36 mouse cellular contexts compared by ENCODE assay signal in the genomic region with DNA sequence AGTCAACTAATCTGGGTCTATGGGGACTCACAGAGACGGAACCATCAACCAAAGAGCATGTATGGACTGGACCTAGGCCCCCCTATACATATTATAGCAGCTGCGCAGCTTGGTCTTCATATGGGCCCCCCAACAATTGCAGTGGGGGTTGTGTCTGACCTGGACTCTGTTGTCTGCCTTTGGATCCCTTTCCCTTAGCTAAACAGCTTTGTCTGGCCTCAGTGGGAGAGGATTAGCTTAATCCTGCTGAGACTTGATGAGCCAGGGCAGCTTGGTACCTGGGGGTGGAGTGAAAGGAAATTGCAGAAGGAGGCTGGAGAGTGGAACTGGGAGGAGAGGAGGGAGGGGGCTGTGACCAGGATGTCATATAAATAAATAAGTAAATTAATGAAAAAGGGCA. TPM values are rescaled to one million over a fixed set of nuclear protein-coding genes. Genes with fewer than 3 reads are reported as not detected.
A peak's percentile ranks its signal among the peaks of the same experiment; 100 is the strongest.
DNase-seq lines count a peak whose midpoint lies in the region; ATAC-seq and TF ChIP-seq lines count a peak whose summit lies in the region.
"Had no signal": no experiment of that assay in that cellular context is flagged by ENCODE, and none has a peak within 500 bp of the region (broad histone marks: within the 10 kb centered on the region; RNA-seq: fewer than 3 reads in every experiment).

No protein-coding gene starts in this region.

- DNase-seq in embryo, embryonic 11 days = peak; percentile 9
- no peak for DNase-seq in embryo, embryonic 10.5 days (ENCODE audit: low spot score)
- DNase-seq in midbrain, embryonic 10.5 days (ENCODE audit: low spot score) = peak; percentile 42
- peak; percentile 34 for DNase-seq in midbrain, embryonic 14.5 days
- DNase-seq in retina, postnatal 7 days (ENCODE audit: low read depth, low spot score) = peak; percentile 50
- DNase-seq in layer of hippocampus, adult 2 months (ENCODE audit: low spot score in 2 of 2) = no peak
- DNase-seq: adrenal gland, postnatal 14 days; cerebellum, adult 11-12 months; cerebellum, postnatal 36 days; gastrocnemius, postnatal 14 days; kidney, adult 2 months; kidney, postnatal 36 days; liver, embryonic 13.5 days; lung, adult 18-20 months; lung, postnatal 4 days; right cerebral cortex, postnatal 25 days; thymus, postnatal 14 days had no signal

- whole genome bisulfite sequencing in midbrain, embryonic 10.5 days = 7% methylated on average over 2 of the region's 2 CpGs
- WGBS in midbrain, embryonic 16.5 days = 6% methylated on average over 2 of the region's 2 CpGs
- WGBS in midbrain, embryonic 14.5 days = 7% methylated on average over 2 of the region's 2 CpGs

- H3K27me3 ChIP-seq in midbrain, embryonic 10.5 days (ENCODE audit: low read depth, poor library complexity, severe bottlenecking) = no peaks in the 10 kb centered on the region
- no peaks in the 10 kb centered on the region for H3K27me3 ChIP-seq in midbrain, embryonic 16.5 days (ENCODE audit: control insufficient read depth, insufficient read depth, low read depth, low read length)
- no peaks in the 10 kb centered on the region for H3K27me3 ChIP-seq in midbrain, embryonic 14.5 days (ENCODE audit: control insufficient read depth, insufficient read depth, low read length)
- H3K27me3 ChIP-seq: heart, embryonic 15.5 days; intestine, embryonic 15.5 days; limb, embryonic 15.5 days; liver, embryonic 13.5 days; stomach, embryonic 15.5 days had no signal

- no peaks in the 10 kb centered on the region for H3K9me3 ChIP-seq in midbrain, embryonic 10.5 days (replicated peaks)
- no peaks in the 10 kb centered on the region for H3K9me3 ChIP-seq in midbrain, embryonic 16.5 days (replicated peaks; ENCODE audit: control insufficient read depth, low read length, poor library complexity, severe bottlenecking)
- no peaks in the 10 kb centered on the region for H3K9me3 ChIP-seq in midbrain, embryonic 14.5 days (ENCODE audit: control insufficient read depth, low read length)
- H3K9me3 ChIP-seq: heart, embryonic 15.5 days; intestine, embryonic 15.5 days; limb, embryonic 10.5 days; limb, embryonic 15.5 days; liver, embryonic 13.5 days; stomach, embryonic 15.5 days had no signal

- peak overlapping the region; percentile 80 for H3K27ac ChIP-seq in midbrain, embryonic 10.5 days (replicated peaks)
- no peak overlapping the region for H3K27ac ChIP-seq in midbrain, embryonic 16.5 days (ENCODE audit: low read length)
- H3K27ac ChIP-seq in midbrain, embryonic 14.5 days (replicated peaks; ENCODE audit: low read depth, low read length) = no peak overlapping the region
- H3K27ac ChIP-seq in layer of hippocampus, adult 2 months = no peak overlapping the region
- H3K27ac ChIP-seq: heart, embryonic 15.5 days; hindbrain, postnatal 0 days; intestine, embryonic 15.5 days; limb, embryonic 10.5 days; limb, embryonic 15.5 days; liver, embryonic 13.5 days; stomach, embryonic 15.5 days had no signal

- no peak for TF ChIP-seq CTCF in layer of hippocampus, adult 2 months (conservative IDR thresholded peaks at IDR 0.05)

- no peaks in the 10 kb centered on the region for H3K36me3 ChIP-seq in midbrain, embryonic 10.5 days
- H3K36me3 ChIP-seq in midbrain, embryonic 16.5 days (ENCODE audit: control insufficient read depth, insufficient read depth, low read length) = no peaks in the 10 kb centered on the region
- no peaks in the 10 kb centered on the region for H3K36me3 ChIP-seq in midbrain, embryonic 14.5 days (ENCODE audit: control insufficient read depth, insufficient read depth, low read length)
- H3K36me3 ChIP-seq: heart, embryonic 15.5 days; intestine, embryonic 15.5 days; limb, embryonic 10.5 days; limb, embryonic 15.5 days; liver, embryonic 13.5 days; stomach, embryonic 15.5 days had no signal

- H3K9ac ChIP-seq in midbrain, embryonic 16.5 days (ENCODE audit: low read depth, low read length) = no peak overlapping the region
- H3K9ac ChIP-seq in midbrain, embryonic 14.5 days (replicated peaks; ENCODE audit: low read length) = no peak overlapping the region
- H3K9ac ChIP-seq: heart, embryonic 15.5 days; intestine, embryonic 15.5 days; limb, embryonic 15.5 days; liver, embryonic 13.5 days; stomach, embryonic 15.5 days had no signal

- no peak overlapping the region for H3K4me3 ChIP-seq in midbrain, embryonic 10.5 days
- no peak overlapping the region for H3K4me3 ChIP-seq in midbrain, embryonic 16.5 days (ENCODE audit: low read depth, low read length)
- H3K4me3 ChIP-seq in midbrain, embryonic 14.5 days (replicated peaks; ENCODE audit: low read depth, low read length) = no peak overlapping the region
- no peak overlapping the region for H3K4me3 ChIP-seq in layer of hippocampus, adult 2 months
- H3K4me3 ChIP-seq: heart, embryonic 15.5 days; intestine, embryonic 15.5 days; limb, embryonic 10.5 days; limb, embryonic 15.5 days; liver, embryonic 13.5 days; stomach, embryonic 15.5 days had no signal

- H3K4me2 ChIP-seq in midbrain, embryonic 16.5 days (ENCODE audit: low read length) = no peak overlapping the region
- no peak overlapping the region for H3K4me2 ChIP-seq in midbrain, embryonic 14.5 days (ENCODE audit: low read length)
- H3K4me2 ChIP-seq: heart, embryonic 15.5 days; intestine, embryonic 15.5 days; limb, embryonic 15.5 days; liver, embryonic 13.5 days; stomach, embryonic 15.5 days had no signal

- ATAC-seq in midbrain, embryonic 16.5 days = no peak
- ATAC-seq in midbrain, embryonic 14.5 days (ENCODE audit: low FRiP score, low TSS enrichment) = no peak
- ATAC-seq: CD4-positive, CD25-positive, alpha-beta regulatory T cell, adult 4 months; hindbrain, postnatal 0 days; intestine, embryonic 15.5 days; lung, postnatal 0 days had no signal

- peaks cover 24% of the 10 kb centered on the region for H3K4me1 ChIP-seq in midbrain, embryonic 10.5 days
- no peaks in the 10 kb centered on the region for H3K4me1 ChIP-seq in midbrain, embryonic 16.5 days (ENCODE audit: control insufficient read depth, insufficient read depth, low read length)
- no peaks in the 10 kb centered on the region for H3K4me1 ChIP-seq in midbrain, embryonic 14.5 days (ENCODE audit: control insufficient read depth, insufficient read depth, low read length)
- H3K4me1 ChIP-seq: heart, embryonic 15.5 days; intestine, embryonic 15.5 days; limb, embryonic 15.5 days; stomach, embryonic 15.5 days had no signal

RNA-seq across cellular contexts. Expression of a gene that starts 25.2 kb away (rescaled TPM):
- polyA plus RNA-seq in midbrain, embryonic 10.5 days (2016; fragmentation: Nextera tagmentation; extraction: Ambion mirVana) = 0.22 TPM in 1 of 2 replicates, not detected in the other
- 0.36 and 0.48 TPM in 2 replicates for polyA plus RNA-seq in midbrain, embryonic 16.5 days (2015; fragmentation: Nextera tagmentation; extraction: Ambion mirVana)
- polyA plus RNA-seq in midbrain, embryonic 14.5 days (2014; fragmentation: Nextera tagmentation; extraction: Ambion mirVana) = 0.38 TPM in 1 of 2 replicates, not detected in the other
- total RNA-seq in layer of hippocampus, adult 2 months (2021) = not detected
- total RNA-seq: granulocyte monocyte progenitor cell, adult 5-6 weeks; megakaryocyte-erythroid progenitor cell, adult 5-6 weeks had no signal
- polyA plus RNA-seq: CD4-positive, CD25-positive, alpha-beta regulatory T cell, adult 4 months had no signal

RNA-seq across cellular contexts. Expression of a gene that starts 40.7 kb away (rescaled TPM):
- not detected in 2 replicates for polyA plus RNA-seq in midbrain, embryonic 10.5 days (2016; fragmentation: Nextera tagmentation; extraction: Ambion mirVana)
- not detected in 2 replicates for polyA plus RNA-seq in midbrain, embryonic 16.5 days (2015; fragmentation: Nextera tagmentation; extraction: Ambion mirVana)
- polyA plus RNA-seq in midbrain, embryonic 14.5 days (2014; fragmentation: Nextera tagmentation; extraction: Ambion mirVana) = not detected in 2 replicates
- not detected for total RNA-seq in layer of hippocampus, adult 2 months (2021)
- total RNA-seq: adrenal gland, postnatal 14 days; granulocyte monocyte progenitor cell, adult 5-6 weeks; heart, postnatal 25 days; hindbrain, postnatal 0 days; layer of hippocampus, adult 8-10 months; layer of hippocampus, postnatal 25 days; left cerebral cortex, adult 8-10 months; megakaryocyte-erythroid progenitor cell, adult 5-6 weeks had no signal
- polyA plus RNA-seq: embryonic facial prominence, embryonic 11.5 days; heart, embryonic 15.5 days; hindbrain, embryonic 11.5 days; hindbrain, postnatal 0 days; kidney, embryonic 16.5 days; limb, embryonic 10.5 days; limb, embryonic 15.5 days; liver, embryonic 13.5 days; lung, postnatal 0 days; neural tube, embryonic 11.5 days had no signal

Comparison
In these comparisons a context has a peak if more than half of its experiments do, and no peak if none do; other contexts are left out.
1. DNase-seq: peak in embryo, embryonic 11 days (single experiment), midbrain, embryonic 10.5 days (single experiment), midbrain, embryonic 14.5 days (single experiment) and retina, postnatal 7 days (single experiment); none in embryo, embryonic 10.5 days (single experiment) and layer of hippocampus, adult 2 months (0 of 2).